Mouse (Mus musculus) cerebellum, adult 9-11 months (tissue): ENCODE data around the gene Trpc3.

Source experiments
- DNase-seq: peaks from one replicate; pipeline ENCODE4 v3.0.0; 2022

The Trpc3 gene

DNA sequence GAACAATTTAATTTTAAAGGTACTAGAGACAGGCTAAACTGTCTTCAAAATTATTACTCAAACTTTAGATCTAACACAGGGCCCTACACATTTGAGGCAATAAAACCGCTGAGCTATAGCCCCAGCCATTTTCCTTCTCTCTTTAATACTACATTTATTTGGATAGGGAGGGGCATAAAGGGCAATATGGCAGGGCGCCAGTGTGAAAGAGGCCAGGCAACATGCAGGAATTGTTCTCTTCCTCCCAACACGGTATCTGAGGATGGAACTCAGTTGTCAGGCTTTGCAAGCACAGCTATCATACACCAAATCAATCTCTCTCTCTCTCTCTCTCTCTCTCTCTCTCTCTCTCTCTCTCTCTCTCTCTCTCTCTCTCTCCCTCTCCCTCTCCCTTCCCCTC is 91.2 kb downstream of the Trpc3 start:
- no peak for DNase-seq

DNA sequence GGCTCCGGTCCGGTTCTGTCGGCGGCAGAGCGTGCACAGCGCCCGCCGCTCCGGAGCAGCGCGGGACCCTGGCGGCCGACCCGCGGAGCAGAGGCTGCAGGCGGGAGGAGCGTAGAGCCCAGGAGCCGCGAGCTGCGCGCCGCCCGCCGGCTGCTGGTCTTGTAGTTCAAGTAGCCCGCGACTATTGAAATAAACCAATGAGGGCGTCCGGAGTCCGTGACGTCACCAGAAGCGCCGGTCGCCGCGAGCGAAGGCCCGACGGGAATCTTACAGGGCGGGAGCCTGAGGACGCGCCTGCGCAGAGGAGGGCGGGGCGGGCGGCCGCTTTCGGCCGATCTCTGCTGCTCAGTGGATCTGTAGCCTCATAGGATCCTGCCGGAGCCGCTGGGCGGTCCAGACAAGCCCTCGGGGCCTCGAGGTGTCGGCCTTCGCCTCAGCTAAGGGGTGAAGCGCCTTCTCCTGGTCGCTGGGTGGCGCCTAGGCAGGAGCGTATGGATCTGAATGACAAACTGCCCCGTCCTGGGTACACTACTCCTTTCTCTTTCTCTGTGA is 118.1 kb downstream of the Trpc3 start, which contains the start of gene Ccna2:
Ccna2 (minus strand) TSS at position 324 of the 552 bp plus-strand sequence.
- peak; percentile 99 for DNase-seq

DNA sequence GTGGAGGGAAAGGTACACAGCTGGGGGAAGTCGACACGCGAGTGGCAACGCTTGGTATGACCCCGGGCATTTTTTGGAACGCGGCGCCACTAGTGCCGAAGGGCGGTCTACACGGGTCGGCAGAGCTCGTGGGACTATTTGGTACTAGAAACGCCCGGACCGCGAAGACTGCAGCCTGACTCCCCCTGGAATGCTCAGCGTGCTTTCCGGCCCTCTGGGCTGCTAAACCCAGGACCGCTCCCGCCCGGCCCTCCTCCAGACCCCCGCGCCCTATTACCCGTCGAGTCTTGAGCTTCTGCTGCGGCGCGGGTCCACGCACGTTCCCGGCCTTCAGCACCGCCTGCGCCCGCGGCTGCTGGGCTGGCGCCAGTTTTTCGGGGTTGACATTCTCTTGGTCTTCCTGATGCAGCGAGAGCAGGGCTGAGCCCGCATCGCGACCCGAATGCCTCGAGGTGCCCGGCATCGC is 118.6 kb downstream of the Trpc3 start:
- DNase-seq, result no peak
